In the genomic region with DNA sequence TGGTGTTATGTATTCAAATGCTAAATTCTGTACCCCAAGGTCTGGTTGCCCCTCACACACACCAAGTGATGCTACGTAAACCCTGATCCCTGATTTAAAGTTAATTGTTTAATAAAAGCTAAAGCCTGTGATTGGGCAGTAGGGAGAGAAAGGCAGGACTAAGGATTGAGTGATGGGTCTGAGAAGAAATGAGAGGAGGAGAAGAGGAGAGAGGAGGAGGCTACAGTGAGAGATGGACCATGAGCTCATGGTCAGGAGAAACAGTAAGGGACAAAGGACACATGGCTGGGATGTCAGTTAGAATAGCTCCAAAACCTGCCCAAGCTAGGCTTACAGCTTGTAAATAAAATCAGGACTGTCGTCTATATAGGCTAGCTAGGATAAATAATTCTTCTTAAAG, we compare ENCODE assay signal across 23 mouse cellular contexts. TPM values are rescaled to one million over a fixed set of nuclear protein-coding genes. Genes with fewer than 3 reads are reported as not detected.
DNase-seq lines count a peak whose midpoint lies in the region; ATAC-seq and TF ChIP-seq lines count a peak whose summit lies in the region.
"Had no signal": no experiment of that assay in that cellular context is flagged by ENCODE, and none has a peak within 500 bp of the region (broad histone marks: within the 10 kb centered on the region; RNA-seq: fewer than 3 reads in every experiment).

No protein-coding gene starts in this region.

- no peak for ATAC-seq in heart, postnatal 0 days (ENCODE audit: insufficient read depth, low read depth)
- ATAC-seq in limb, embryonic 12.5 days (ENCODE audit: insufficient number of reproducible peaks, insufficient read depth, low FRiP score, low TSS enrichment, low read depth): no peak
- ATAC-seq in limb, embryonic 13.5 days (ENCODE audit: low FRiP score, low read depth): no peak
- ATAC-seq: hindbrain, postnatal 0 days; liver, postnatal 0 days had no signal

- no peak overlapping the region for H3K9ac ChIP-seq in heart, postnatal 0 days (replicated peaks; ENCODE audit: low read depth, low read length)
- H3K9ac ChIP-seq in limb, embryonic 12.5 days (replicated peaks): no peak overlapping the region
- H3K9ac ChIP-seq in limb, embryonic 13.5 days: no peak overlapping the region
- H3K9ac ChIP-seq: forebrain, embryonic 12.5 days; liver, postnatal 0 days had no signal

- H3K4me2 ChIP-seq in heart, postnatal 0 days (ENCODE audit: low read depth, low read length): 0 out of 2 replicates have a peak overlapping the region, but pooled peaks have one; percentile 57
- 0 out of 2 replicates have a peak overlapping the region, but pooled peaks have one; percentile 56 for H3K4me2 ChIP-seq in limb, embryonic 12.5 days
- H3K4me2 ChIP-seq in limb, embryonic 13.5 days (replicated peaks): peak overlapping the region; percentile 63; the same call in 1 of the 2 replicates

- no peak overlapping the region for H3K4me3 ChIP-seq in heart, postnatal 0 days (ENCODE audit: low read depth, low read length)
- no peak overlapping the region for H3K4me3 ChIP-seq in limb, embryonic 12.5 days (replicated peaks)
- H3K4me3 ChIP-seq in limb, embryonic 10.5 days: no peak overlapping the region
- no peak overlapping the region for H3K4me3 ChIP-seq in limb, embryonic 13.5 days

- no peak for TF ChIP-seq CTCF in heart, postnatal 0 days (IDR thresholded peaks at IDR 0.05; ENCODE audit: low read depth)

- no peak for DNase-seq in heart, postnatal 0 days (ENCODE audit: low spot score)
- no peak for DNase-seq in heart, adult 18-20 months
- DNase-seq in limb, embryonic 10.5 days (ENCODE audit: low spot score): no peak
- DNase-seq in MN1 (ENCODE audit: low spot score): peak; percentile 41
- DNase-seq in ovary, adult 18-20 months (ENCODE audit: low spot score): no peak
- DNase-seq: cerebellum, adult 2 months; gastrocnemius, postnatal 10 days; heart, postnatal 4 days; kidney, adult 8-10 months; layer of hippocampus, postnatal 36 days; liver, postnatal 0 days; right cerebral cortex, postnatal 4 days had no signal

- no peak overlapping the region for H3K27ac ChIP-seq in heart, postnatal 0 days (ENCODE audit: low read depth)
- no peak overlapping the region for H3K27ac ChIP-seq in limb, embryonic 12.5 days
- no peak overlapping the region for H3K27ac ChIP-seq in limb, embryonic 10.5 days
- no peak overlapping the region for H3K27ac ChIP-seq in limb, embryonic 13.5 days
- H3K27ac ChIP-seq: forebrain, embryonic 12.5 days; hindbrain, postnatal 0 days; layer of hippocampus, adult 2 months had no signal

- TF ChIP-seq EP300 in heart, postnatal 0 days (IDR thresholded peaks at IDR 0.05; ENCODE audit: low read depth): no peak

- H3K27me3 ChIP-seq in heart, postnatal 0 days (ENCODE audit: control insufficient read depth, insufficient read depth, low read length): no peaks in the 10 kb centered on the region
- H3K27me3 ChIP-seq in limb, embryonic 12.5 days: peaks cover 7% of the 10 kb centered on the region; the same call in 1 of the 2 replicates
- 0 out of 2 replicates have a peak, but pooled peaks cover 6% of the 10 kb centered on the region for H3K27me3 ChIP-seq in limb, embryonic 10.5 days (ENCODE audit: low read depth, poor library complexity, severe bottlenecking)
- peaks cover 6% of the 10 kb centered on the region; the same call in 1 of the 2 replicates for H3K27me3 ChIP-seq in limb, embryonic 13.5 days
- H3K27me3 ChIP-seq: forebrain, embryonic 12.5 days had no signal

- peaks cover 5% of the 10 kb centered on the region; the same call in 1 of the 2 replicates for H3K4me1 ChIP-seq in heart, postnatal 0 days (ENCODE audit: control insufficient read depth, insufficient read depth)
- peaks cover 3% of the 10 kb centered on the region; the same call in 1 of the 2 replicates for H3K4me1 ChIP-seq in limb, embryonic 12.5 days (replicated peaks)
- H3K4me1 ChIP-seq in limb, embryonic 10.5 days: peaks cover 8% of the 10 kb centered on the region
- H3K4me1 ChIP-seq in limb, embryonic 13.5 days: peaks cover 7% of the 10 kb centered on the region; the same call in 1 of the 2 replicates

- no peaks in the 10 kb centered on the region for H3K36me3 ChIP-seq in heart, postnatal 0 days (replicated peaks; ENCODE audit: control insufficient read depth, insufficient read depth, low read length)
- no peaks in the 10 kb centered on the region for H3K36me3 ChIP-seq in limb, embryonic 12.5 days
- no peaks in the 10 kb centered on the region for H3K36me3 ChIP-seq in limb, embryonic 10.5 days
- no peaks in the 10 kb centered on the region for H3K36me3 ChIP-seq in limb, embryonic 13.5 days
- H3K36me3 ChIP-seq: forebrain, embryonic 12.5 days had no signal

- no peaks in the 10 kb centered on the region for H3K9me3 ChIP-seq in heart, postnatal 0 days (replicated peaks; ENCODE audit: control insufficient read depth, low read length)
- no peaks in the 10 kb centered on the region for H3K9me3 ChIP-seq in limb, embryonic 12.5 days
- H3K9me3 ChIP-seq in limb, embryonic 10.5 days (replicated peaks): no peaks in the 10 kb centered on the region
- H3K9me3 ChIP-seq in limb, embryonic 13.5 days: no peaks in the 10 kb centered on the region

- 73% methylated on average over 2 of the region's 2 CpGs for WGBS in heart, postnatal 0 days
- WGBS in limb, embryonic 12.5 days: 66% methylated on average over 2 of the region's 2 CpGs
- 79% methylated on average over 2 of the region's 2 CpGs for WGBS in limb, embryonic 10.5 days
- WGBS in limb, embryonic 13.5 days: 69% methylated on average over 2 of the region's 2 CpGs

RNA-seq across cellular contexts. Expression of a gene that starts 4.7 kb away (rescaled TPM):
- total RNA-seq in heart, postnatal 0 days (2014; rRNA removed; ENCODE audit: low replicate concordance): not detected in 2 replicates
- not detected in 2 replicates for polyA plus RNA-seq in heart, postnatal 0 days (2015; fragmentation: Nextera tagmentation; extraction: Ambion mirVana)
- not detected for total RNA-seq in heart, adult 18-20 months (2021)
- polyA plus RNA-seq in limb, embryonic 12.5 days (2016; fragmentation: Nextera tagmentation; extraction: Ambion mirVana): not detected in 2 replicates
- not detected in 2 replicates for polyA plus RNA-seq in limb, embryonic 10.5 days (2016; fragmentation: Nextera tagmentation; extraction: Ambion mirVana)
- not detected in 2 replicates for polyA plus RNA-seq in limb, embryonic 13.5 days (2015; fragmentation: Nextera tagmentation; extraction: Ambion mirVana)
- total RNA-seq: adrenal gland, postnatal 36 days; gastrocnemius, postnatal 10 days; heart, postnatal 4 days; hindbrain, postnatal 0 days; layer of hippocampus, adult 2 months; layer of hippocampus, postnatal 36 days; left cerebral cortex, postnatal 14 days; liver, adult 2 months had no signal
- polyA plus RNA-seq: cerebellum, adult 2 months; forebrain, embryonic 12.5 days; hindbrain, postnatal 0 days; liver, adult 2 months; liver, postnatal 0 days; midbrain, embryonic 11.5 days; neural tube, embryonic 11.5 days; stomach, embryonic 16.5 days had no signal

RNA-seq across cellular contexts. Expression of a gene that starts 19.3 kb away (rescaled TPM):
- 51.8 and 59.8 TPM in 2 replicates for total RNA-seq in heart, postnatal 0 days (2014; rRNA removed; ENCODE audit: low replicate concordance)
- 30.1 and 31.1 TPM in 2 replicates for polyA plus RNA-seq in heart, postnatal 0 days (2015; fragmentation: Nextera tagmentation; extraction: Ambion mirVana)
- total RNA-seq in heart, adult 18-20 months (2021): 10 to 100 TPM; 11.1 to 14.2 TPM
- 96.6 and 99.3 TPM in 2 replicates for polyA plus RNA-seq in limb, embryonic 12.5 days (2016; fragmentation: Nextera tagmentation; extraction: Ambion mirVana)
- polyA plus RNA-seq in limb, embryonic 10.5 days (2016; fragmentation: Nextera tagmentation; extraction: Ambion mirVana): 118 TPM in 2 replicates
- 81.0 and 90.9 TPM in 2 replicates for polyA plus RNA-seq in limb, embryonic 13.5 days (2015; fragmentation: Nextera tagmentation; extraction: Ambion mirVana)

RNA-seq across cellular contexts. Expression of a gene that starts 24.3 kb away (rescaled TPM):
- total RNA-seq in heart, postnatal 0 days (2014; rRNA removed; ENCODE audit: low replicate concordance): 34.4 and 40.0 TPM in 2 replicates
- polyA plus RNA-seq in heart, postnatal 0 days (2015; fragmentation: Nextera tagmentation; extraction: Ambion mirVana): 32.9 and 33.9 TPM in 2 replicates
- total RNA-seq in heart, adult 18-20 months (2021): 10 to 100 TPM; 27.4 to 28.0 TPM
- 42.6 and 44.0 TPM in 2 replicates for polyA plus RNA-seq in limb, embryonic 12.5 days (2016; fragmentation: Nextera tagmentation; extraction: Ambion mirVana)
- polyA plus RNA-seq in limb, embryonic 10.5 days (2016; fragmentation: Nextera tagmentation; extraction: Ambion mirVana): 41.6 and 44.4 TPM in 2 replicates
- polyA plus RNA-seq in limb, embryonic 13.5 days (2015; fragmentation: Nextera tagmentation; extraction: Ambion mirVana): 41.9 and 43.1 TPM in 2 replicates

RNA-seq across cellular contexts. Expression of a gene that starts 34.1 kb away (rescaled TPM):
- total RNA-seq in heart, postnatal 0 days (2014; rRNA removed; ENCODE audit: low replicate concordance): 210 and 238 TPM in 2 replicates
- polyA plus RNA-seq in heart, postnatal 0 days (2015; fragmentation: Nextera tagmentation; extraction: Ambion mirVana): 123 and 124 TPM in 2 replicates
- total RNA-seq in heart, adult 18-20 months (2021): 100 to 1,000 TPM; 126 to 129 TPM
- 80.7 and 86.4 TPM in 2 replicates for polyA plus RNA-seq in limb, embryonic 12.5 days (2016; fragmentation: Nextera tagmentation; extraction: Ambion mirVana)
- polyA plus RNA-seq in limb, embryonic 10.5 days (2016; fragmentation: Nextera tagmentation; extraction: Ambion mirVana): 79.8 and 85.0 TPM in 2 replicates
- polyA plus RNA-seq in limb, embryonic 13.5 days (2015; fragmentation: Nextera tagmentation; extraction: Ambion mirVana): 86.3 and 89.6 TPM in 2 replicates

RNA-seq across cellular contexts. Expression of a gene that starts 48.3 kb away (rescaled TPM):
- total RNA-seq in heart, postnatal 0 days (2014; rRNA removed; ENCODE audit: low replicate concordance): 5.2 and 12.3 TPM in 2 replicates
- 6.2 and 6.4 TPM in 2 replicates for polyA plus RNA-seq in heart, postnatal 0 days (2015; fragmentation: Nextera tagmentation; extraction: Ambion mirVana)
- total RNA-seq in heart, adult 18-20 months (2021): 1 to 10 TPM; 1.1 to 1.5 TPM
- polyA plus RNA-seq in limb, embryonic 12.5 days (2016; fragmentation: Nextera tagmentation; extraction: Ambion mirVana): 6.5 and 6.7 TPM in 2 replicates
- 1.8 and 2.3 TPM in 2 replicates for polyA plus RNA-seq in limb, embryonic 10.5 days (2016; fragmentation: Nextera tagmentation; extraction: Ambion mirVana)
- 10.3 and 10.4 TPM in 2 replicates for polyA plus RNA-seq in limb, embryonic 13.5 days (2015; fragmentation: Nextera tagmentation; extraction: Ambion mirVana)
